Mouse (Mus musculus): ENCODE results near the gene Gabrg3. TPM values are rescaled to one million over a fixed set of nuclear protein-coding genes. Genes with fewer than 3 reads are reported as not detected.
"Not testable (repeated sequence)": the region's sequence is repeated elsewhere in the genome, so short reads cannot be mapped to it uniquely, and the experiment has no call there.

Gene Gabrg3
- total RNA-seq, 2 experiments from 2014 or later, result 25.6 to 26.1 TPM

- DNase-seq (ENCODE audit: low spot score in 2 of 2), result no peak
Observed at GRCm38 (mm10) chr7:57314971-57315370, 72.0 kb downstream of the Gabrg3 start.

DNA sequence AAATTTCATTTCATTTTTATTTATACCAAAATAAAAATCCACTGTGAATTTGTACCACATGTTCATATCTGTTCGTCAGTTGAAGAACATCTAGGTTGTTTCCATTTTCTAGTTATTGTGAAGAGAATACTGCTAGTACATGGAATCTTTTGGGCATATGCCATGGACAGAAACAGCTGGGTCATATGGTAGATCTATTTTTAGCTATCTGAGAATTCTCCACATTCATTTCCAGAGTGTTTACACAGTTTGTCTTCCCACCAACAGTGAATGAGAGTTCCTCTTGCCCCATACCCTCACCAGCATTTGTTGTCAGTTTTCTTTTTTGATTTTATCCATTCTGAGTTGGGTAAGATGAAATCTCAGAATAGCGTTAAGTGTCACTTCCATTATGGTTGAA is 75.0 kb downstream of the Gabrg3 start:
- DNase-seq (ENCODE audit: low spot score in 2 of 2), result no peak

DNA sequence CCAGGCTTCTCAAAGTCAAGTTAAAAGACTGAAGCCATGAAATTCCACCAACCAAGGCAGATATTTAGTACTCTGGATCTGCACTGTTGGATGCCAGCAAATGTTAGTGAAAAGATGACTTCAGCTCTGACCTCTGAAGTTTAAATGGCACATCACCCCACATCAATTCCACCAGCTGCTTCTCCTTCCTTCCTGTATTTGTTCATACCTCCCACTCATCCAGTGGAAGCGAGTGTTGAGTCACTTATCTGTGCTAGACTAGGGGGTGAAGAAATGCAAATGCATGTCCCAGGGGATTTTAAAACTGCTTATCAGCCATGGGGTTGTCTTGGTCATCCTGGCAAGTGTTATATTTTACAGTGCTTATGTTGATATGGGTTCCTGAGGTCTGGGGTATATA is 79.7 kb downstream of the Gabrg3 start:
- DNase-seq (ENCODE audit: low spot score in 2 of 2), result no peak

- DNase-seq (ENCODE audit: low spot score in 2 of 2), result no peak
Observed at GRCm38 (mm10) chr7:57296639-57297038, 90.3 kb downstream of the Gabrg3 start.

DNA sequence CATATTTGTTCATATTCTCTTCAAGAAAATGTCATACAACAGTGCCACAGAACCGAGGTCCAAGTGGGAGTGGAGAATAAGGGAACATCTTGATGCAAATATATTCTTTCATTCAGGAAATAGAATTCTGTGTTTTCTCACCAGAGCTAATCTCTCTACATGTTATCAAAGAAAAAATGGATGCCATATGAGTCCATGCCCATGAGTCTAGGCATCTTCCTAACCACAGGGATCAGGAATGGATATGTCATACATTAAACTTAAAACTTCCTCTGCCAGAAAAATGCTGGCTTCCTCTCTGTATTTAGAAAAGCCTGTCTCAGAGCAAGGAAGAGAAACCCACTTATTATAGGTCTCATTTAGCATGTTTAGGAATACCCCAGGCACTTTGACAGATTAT is 92.9 kb downstream of the Gabrg3 start:
- DNase-seq (ENCODE audit: low spot score in 2 of 2), result no peak

GRCm38 (mm10) chr7:57293564-57293963 is 93.4 kb downstream of the Gabrg3 start:
- DNase-seq (ENCODE audit: low spot score in 2 of 2), result peak; percentile 17 to 31

DNA sequence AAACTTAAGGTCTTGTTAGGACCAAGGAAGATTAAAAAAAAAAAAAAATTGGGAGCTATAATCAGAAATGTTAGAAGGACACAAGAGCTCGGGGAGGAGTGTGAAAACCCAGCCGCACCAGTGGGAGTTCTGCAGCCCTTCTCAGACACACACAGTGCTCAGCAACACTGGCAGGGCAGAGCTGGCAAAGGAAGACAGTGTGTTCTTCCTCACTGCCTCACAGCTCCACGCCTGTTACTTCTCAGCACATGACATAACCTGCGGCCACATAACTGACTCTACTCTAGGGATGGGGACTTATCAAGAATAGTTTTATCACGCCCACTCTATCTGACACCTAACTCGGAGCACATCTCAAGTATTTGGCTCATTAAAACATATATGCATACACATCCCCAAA is 103.8 kb downstream of the Gabrg3 start:
- DNase-seq (ENCODE audit: low spot score in 2 of 2), result no peak

GRCm38 (mm10) chr7:57278841-57279240 is 108.1 kb downstream of the Gabrg3 start:
- no peak for DNase-seq (ENCODE audit: low spot score in 2 of 2)

GRCm38 (mm10) chr7:57260201-57260600 is 126.8 kb downstream of the Gabrg3 start:
- DNase-seq (ENCODE audit: low spot score in 2 of 2), result no peak

- DNase-seq (ENCODE audit: low spot score in 2 of 2), result no peak
Observed at GRCm38 (mm10) chr7:57258893-57259574, 128.0 kb downstream of the Gabrg3 start.

GRCm38 (mm10) chr7:57243981-57244380 is 143.0 kb downstream of the Gabrg3 start:
- DNase-seq (ENCODE audit: low spot score in 2 of 2), result no peak

DNA sequence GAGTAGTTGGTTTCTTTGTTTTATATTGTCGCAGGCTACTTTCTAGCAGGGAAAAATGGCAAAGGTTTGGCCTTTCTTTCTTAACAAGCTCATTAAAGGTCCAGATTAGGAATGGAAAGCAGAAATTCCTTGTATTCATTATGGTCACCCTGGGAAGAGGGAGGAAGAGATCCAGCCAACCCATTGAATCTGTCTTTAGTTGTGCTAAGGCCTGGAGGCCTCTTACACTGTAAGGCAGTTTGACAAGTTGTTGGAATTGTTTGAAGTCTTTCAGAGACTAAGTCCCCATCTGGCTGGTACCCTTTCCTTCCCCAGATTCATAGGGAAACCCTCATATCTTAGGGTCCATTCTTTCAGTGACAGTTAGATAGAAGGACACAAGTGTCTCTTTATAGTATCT is 172.9 kb downstream of the Gabrg3 start:
- no peak for DNase-seq (ENCODE audit: low spot score in 2 of 2)

- DNase-seq (ENCODE audit: low spot score in 2 of 2), result no peak
Observed at GRCm38 (mm10) chr7:57186015-57186414, 201.0 kb downstream of the Gabrg3 start.

GRCm38 (mm10) chr7:57175891-57176545 is 211.0 kb downstream of the Gabrg3 start:
- not testable (repeated sequence) for DNase-seq (ENCODE audit: low spot score in 2 of 2)

DNA sequence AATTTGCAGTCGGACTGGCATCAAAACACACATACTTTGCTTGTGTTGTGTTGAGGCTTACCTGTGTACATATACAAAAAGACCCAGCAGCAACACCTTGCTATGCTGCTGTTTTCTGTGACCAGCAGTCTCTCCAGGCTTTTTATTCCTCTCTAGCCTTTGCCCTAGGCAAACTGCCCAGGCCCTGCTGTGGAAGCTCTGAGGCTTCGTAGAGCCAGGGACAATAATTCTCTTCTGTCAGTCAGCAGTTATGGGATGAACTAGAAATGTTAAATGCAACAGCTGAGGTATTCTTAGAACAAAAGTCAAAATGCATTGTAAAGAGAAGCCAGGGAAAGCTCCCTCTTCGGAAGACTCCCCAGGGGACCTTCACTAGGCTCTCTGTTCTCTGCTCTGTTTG is 220.1 kb downstream of the Gabrg3 start:
- no peak for DNase-seq (ENCODE audit: low spot score in 2 of 2)

- no peak for DNase-seq (ENCODE audit: low spot score in 2 of 2)
Observed at GRCm38 (mm10) chr7:57158211-57158610, 228.8 kb downstream of the Gabrg3 start.

GRCm38 (mm10) chr7:57153743-57154142 is 233.2 kb downstream of the Gabrg3 start:
- no peak for DNase-seq (ENCODE audit: low spot score in 2 of 2)

DNA sequence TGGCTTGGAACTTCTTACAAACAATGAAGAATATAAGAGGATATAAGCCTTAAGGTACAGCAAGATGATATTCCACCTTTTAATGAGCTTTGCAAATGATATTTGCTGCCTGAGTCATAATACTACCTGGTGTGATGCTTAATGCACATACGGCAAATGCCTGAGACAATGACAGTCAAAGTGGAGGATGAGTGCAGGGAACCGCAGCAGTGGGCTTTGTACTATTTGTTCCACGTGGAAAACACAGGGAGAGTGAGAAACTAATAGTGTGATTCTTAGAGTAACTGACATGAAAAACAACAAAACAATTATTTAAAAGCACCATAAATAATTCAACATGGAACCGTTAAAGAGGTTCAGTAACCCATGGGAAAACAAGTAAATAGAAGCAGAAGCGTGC is 236.2 kb downstream of the Gabrg3 start:
- no peak for DNase-seq (ENCODE audit: low spot score in 2 of 2)

GRCm38 (mm10) chr7:57138072-57138704 is 248.8 kb downstream of the Gabrg3 start:
- DNase-seq (ENCODE audit: low spot score in 2 of 2), result no peak

DNA sequence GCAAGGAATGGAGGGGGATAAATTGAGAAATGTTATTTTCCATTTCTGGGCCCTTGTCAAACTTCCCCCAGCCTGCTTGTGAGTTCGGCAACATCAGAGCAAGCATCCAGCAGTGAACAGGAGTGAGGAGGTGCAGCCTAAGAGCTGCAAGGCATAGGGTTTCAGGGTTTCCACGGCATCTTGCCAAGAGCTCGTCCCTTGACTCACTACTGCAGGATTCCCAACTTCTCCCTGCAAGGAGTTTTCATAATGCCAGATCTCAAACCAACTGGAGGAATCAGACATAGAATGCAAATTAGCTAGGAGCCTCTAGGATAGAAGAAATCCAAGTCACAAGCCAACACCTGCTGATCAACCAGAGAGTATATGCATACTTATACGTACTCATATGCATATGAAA is 254.0 kb downstream of the Gabrg3 start:
- DNase-seq (ENCODE audit: low spot score in 2 of 2), result no peak

GRCm38 (mm10) chr7:57132471-57132870 is 254.5 kb downstream of the Gabrg3 start:
- no peak for DNase-seq (ENCODE audit: low spot score in 2 of 2)

- DNase-seq (ENCODE audit: low spot score in 2 of 2), result no peak
Observed at GRCm38 (mm10) chr7:57100065-57100464, 286.9 kb downstream of the Gabrg3 start.

DNA sequence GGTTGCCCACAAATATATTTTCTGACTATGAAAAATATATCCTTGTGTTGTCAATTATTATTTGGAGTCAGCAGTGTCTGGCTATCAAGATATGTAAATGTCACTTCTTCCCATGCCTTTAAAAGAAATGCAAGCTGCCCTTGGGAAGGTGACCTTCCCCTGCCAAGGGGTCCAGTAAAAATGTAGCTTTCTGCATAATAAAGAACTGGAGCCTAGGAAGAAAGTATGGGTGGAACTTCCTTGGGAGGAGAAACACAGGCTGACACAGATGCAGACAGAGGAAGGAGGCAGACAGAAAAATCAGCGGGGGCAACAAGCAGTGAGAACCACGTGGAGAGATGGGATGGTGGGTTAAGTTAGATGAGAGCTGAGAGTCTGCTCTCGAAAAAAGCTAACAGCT is 304.9 kb downstream of the Gabrg3 start:
- no peak for DNase-seq (ENCODE audit: low spot score in 2 of 2)
